Mouse (Mus musculus): ENCODE measurements around the gene Wnt5a.
A peak's percentile ranks its signal among the peaks of the same experiment; 100 is the strongest.

The Wnt5a gene

GRCm38 (mm10) chr14:28504101-28505050 lies at the start of gene Wnt5a:
TSS of gene Wnt5a (plus strand) at chr14:28504750.
- peak; percentile 34 to 57 for DNase-seq (ENCODE audit: low spot score in 2 of 2)

- DNase-seq (ENCODE audit: low spot score in 2 of 2), result peak; percentile 22 to 24
These were observed 48.0 kb upstream of the Wnt5a start for GRCm38 (mm10) chr14:28456372-28457076.

GRCm38 (mm10) chr14:28457428-28457827 lies 47.1 kb upstream of the Wnt5a start:
- DNase-seq (ENCODE audit: low spot score in 2 of 2), result no peak

- no peak for DNase-seq (ENCODE audit: low spot score in 2 of 2)
These were observed 36.6 kb upstream of the Wnt5a start for GRCm38 (mm10) chr14:28467956-28468355.

GRCm38 (mm10) chr14:28469696-28470095 lies 34.9 kb upstream of the Wnt5a start:
- DNase-seq (ENCODE audit: low spot score in 2 of 2), result no peak

GRCm38 (mm10) chr14:28470212-28470611 lies 34.3 kb upstream of the Wnt5a start:
- DNase-seq (ENCODE audit: low spot score in 2 of 2), result no peak

GRCm38 (mm10) chr14:28475012-28475411 lies 29.5 kb upstream of the Wnt5a start:
- DNase-seq (ENCODE audit: low spot score in 2 of 2), result no peak

GRCm38 (mm10) chr14:28475421-28475820 lies 29.1 kb upstream of the Wnt5a start:
- DNase-seq (ENCODE audit: low spot score in 2 of 2), result no peak

GRCm38 (mm10) chr14:28476746-28477145 lies 27.8 kb upstream of the Wnt5a start:
- no peak for DNase-seq (ENCODE audit: low spot score in 2 of 2)

- no peak for DNase-seq (ENCODE audit: low spot score in 2 of 2)
These were observed 23.7 kb upstream of the Wnt5a start for GRCm38 (mm10) chr14:28480866-28481265.

- no peak for DNase-seq (ENCODE audit: low spot score in 2 of 2)
These were observed 10.7 kb upstream of the Wnt5a start for GRCm38 (mm10) chr14:28493806-28494205.

GRCm38 (mm10) chr14:28494273-28494672 lies 10.3 kb upstream of the Wnt5a start:
- DNase-seq (ENCODE audit: low spot score in 2 of 2), result no peak

GRCm38 (mm10) chr14:28501216-28501878 lies 3.2 kb upstream of the Wnt5a start:
- no peak for DNase-seq (ENCODE audit: low spot score in 2 of 2)

GRCm38 (mm10) chr14:28503276-28503675 lies 1.3 kb upstream of the Wnt5a start:
- no peak for DNase-seq (ENCODE audit: low spot score in 2 of 2)

- peak; percentile 57 to 61 for DNase-seq (ENCODE audit: low spot score in 2 of 2)
These were observed 568 bp downstream of the Wnt5a start for GRCm38 (mm10) chr14:28505051-28505585.

- DNase-seq (ENCODE audit: low spot score in 2 of 2), result peak; percentile 25 to 44
These were observed 1.2 kb downstream of the Wnt5a start for GRCm38 (mm10) chr14:28505586-28506375.

- peak; percentile 36 to 62 for DNase-seq (ENCODE audit: low spot score in 2 of 2)
These were observed 1.9 kb downstream of the Wnt5a start for GRCm38 (mm10) chr14:28506376-28506831.

GRCm38 (mm10) chr14:28507011-28507410 lies 2.5 kb downstream of the Wnt5a start:
- no peak for DNase-seq (ENCODE audit: low spot score in 2 of 2)

GRCm38 (mm10) chr14:28507471-28507870 lies 2.9 kb downstream of the Wnt5a start:
- peak; percentile 63 to 76 for DNase-seq (ENCODE audit: low spot score in 2 of 2)

GRCm38 (mm10) chr14:28508288-28509258 lies 4.0 kb downstream of the Wnt5a start:
- DNase-seq (ENCODE audit: low spot score in 2 of 2), result no peak
